Mouse (Mus musculus) brain, embryonic 14.5 days (tissue): ENCODE measurements around the gene Purb. TPM values are rescaled to one million over a fixed set of nuclear protein-coding genes. Genes with fewer than 3 reads are reported as not detected.
"Not testable (repeated sequence)": the region's sequence is repeated elsewhere in the genome, so short reads cannot be mapped to it uniquely, and the experiment has no call there.

Experiments
- DNase-seq: peaks from one replicate; pipeline ENCODE4 v3.0.0-alpha.2; 2011; ENCODE audit warnings: low read depth
- CTCF ChIP-seq: fragments of 200-500 bp; IDR thresholded peaks from 2 replicates; pipeline ENCODE4 v1.5.1; 2012; ENCODE audit warnings: inconsistent platforms, mild to moderate bottlenecking, moderate library complexity, borderline replicate concordance; ENCODE audit not compliant: insufficient read depth, insufficient read length; ENCODE audit errors: extremely low read depth
- POLR2A ChIP-seq: fragments of 200-500 bp; IDR thresholded peaks from 2 replicates; pipeline ENCODE4 v1.6.1; 2012; ENCODE audit warnings: mild to moderate bottlenecking, inconsistent platforms, borderline replicate concordance; ENCODE audit not compliant: poor library complexity, insufficient read depth, insufficient read length, severe bottlenecking; ENCODE audit errors: extremely low read depth
- polyA plus RNA-seq: library from polyadenylated mRNA; depleted of rRNA; stranded (reverse); fragments of >200 nt; gene quantifications from 2 replicates; pipeline ENCODE4 v1.2.3, GENCODE M21; 2012

The Purb gene
- polyA plus RNA-seq, 1 experiment = 12.8 TPM

- TF ChIP-seq POLR2A (no peak), CTCF (no peak)
- DNase-seq = peak; percentile 57
Observed at GRCm38 (mm10) chr11:6471054-6471453, 4.7 kb downstream of the Purb start.

DNA sequence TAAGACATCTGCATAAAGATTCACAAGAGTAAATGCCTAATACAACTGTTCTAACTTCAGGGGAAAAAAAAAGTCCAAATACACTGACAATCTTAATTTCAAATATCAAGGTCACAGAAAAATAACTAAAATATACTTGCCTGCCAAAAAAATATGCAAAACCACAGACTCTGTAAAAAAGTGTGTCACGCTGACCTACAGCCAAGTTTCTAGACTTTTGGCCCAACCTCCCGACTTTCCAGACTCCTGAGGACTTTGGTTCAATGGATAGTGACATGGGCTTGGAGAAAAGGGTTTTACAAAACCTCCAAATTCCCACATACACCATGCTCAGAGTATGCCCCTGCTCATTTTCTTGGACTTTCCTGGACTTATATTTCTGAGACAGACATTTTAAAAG is 7.2 kb downstream of the Purb start:
- no peak for DNase-seq
- TF ChIP-seq CTCF (no peak), POLR2A (no peak)

DNA sequence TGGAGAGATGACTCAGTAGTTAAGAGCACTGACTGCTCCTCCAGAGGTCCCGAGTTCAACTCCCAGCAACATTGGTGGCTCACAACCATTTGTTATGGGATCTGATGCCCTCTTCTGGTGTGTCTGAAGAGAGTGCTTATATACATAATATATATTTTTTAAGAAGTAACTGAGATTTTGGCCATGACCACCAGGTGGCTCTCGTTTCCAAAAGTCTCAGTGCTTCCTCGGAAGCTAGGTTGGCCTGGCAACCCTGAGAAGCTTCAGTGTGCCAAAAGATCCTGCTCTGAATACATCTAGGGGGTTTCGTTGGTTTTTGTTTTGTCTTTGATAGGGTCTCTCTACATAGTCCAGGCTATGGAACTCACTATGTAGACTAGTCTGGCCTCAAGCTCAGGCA is 10.6 kb downstream of the Purb start:
- peak; percentile 65 for TF ChIP-seq CTCF
- TF ChIP-seq POLR2A = no peak
- peak; percentile 89 for DNase-seq

DNA sequence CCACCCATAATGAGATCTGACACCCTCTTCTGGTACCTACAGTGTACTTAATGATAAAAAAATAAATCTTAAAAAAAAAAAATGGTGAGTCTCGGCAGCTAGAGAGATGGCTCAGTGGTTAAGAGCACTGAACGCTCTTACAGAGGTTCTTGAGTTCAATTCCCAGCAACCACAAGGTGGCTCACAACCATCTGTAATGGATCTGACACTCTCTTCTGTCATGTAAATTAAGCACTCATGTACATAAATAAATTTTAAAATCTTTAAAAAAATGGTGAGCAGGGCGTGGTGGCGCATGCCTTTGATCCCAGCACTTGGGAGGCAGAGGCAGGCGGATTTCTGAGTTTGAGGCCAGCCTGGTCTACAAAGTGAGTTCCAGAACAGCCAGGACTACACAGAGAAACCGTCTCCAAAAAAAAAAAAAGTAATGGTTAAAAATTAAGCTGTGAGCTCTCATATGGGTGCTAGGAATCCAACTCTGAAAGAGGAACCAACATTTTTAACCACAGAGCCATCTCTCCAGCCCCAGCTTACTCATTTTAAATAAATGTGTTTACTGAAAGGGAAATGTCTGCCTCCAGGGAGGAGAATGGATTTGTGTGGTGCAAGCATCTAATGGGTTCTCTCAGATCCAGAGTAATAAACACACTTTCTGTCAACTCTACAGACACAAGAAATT is 12.4 kb downstream of the Purb start:
- TF ChIP-seq CTCF (no peak), POLR2A (no peak)
- DNase-seq = no peak

GRCm38 (mm10) chr11:6456083-6456482 is 19.6 kb downstream of the Purb start:
- no peak for TF ChIP-seq POLR2A
- TF ChIP-seq CTCF = no peak
- no peak for DNase-seq

DNA sequence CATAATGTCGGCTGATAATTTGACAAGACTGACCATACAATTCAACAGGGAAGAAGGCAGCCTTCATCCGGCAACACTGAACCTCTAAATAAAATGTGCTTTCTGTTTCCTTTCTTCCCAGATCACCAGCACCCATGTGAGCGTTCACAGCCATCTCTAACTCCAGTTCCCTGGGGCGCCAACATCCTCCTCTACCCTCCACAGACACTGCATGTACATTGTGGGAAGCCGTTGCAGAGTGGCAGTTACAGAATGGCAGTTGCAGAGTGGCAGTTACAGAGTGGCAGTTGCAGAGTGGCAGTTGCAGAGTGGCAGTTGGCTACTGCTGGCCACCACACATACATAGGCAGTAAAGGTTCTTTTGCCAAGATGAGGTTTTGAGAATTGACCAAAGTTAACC is 27.6 kb downstream of the Purb start:
- DNase-seq = not testable (repeated sequence)

DNA sequence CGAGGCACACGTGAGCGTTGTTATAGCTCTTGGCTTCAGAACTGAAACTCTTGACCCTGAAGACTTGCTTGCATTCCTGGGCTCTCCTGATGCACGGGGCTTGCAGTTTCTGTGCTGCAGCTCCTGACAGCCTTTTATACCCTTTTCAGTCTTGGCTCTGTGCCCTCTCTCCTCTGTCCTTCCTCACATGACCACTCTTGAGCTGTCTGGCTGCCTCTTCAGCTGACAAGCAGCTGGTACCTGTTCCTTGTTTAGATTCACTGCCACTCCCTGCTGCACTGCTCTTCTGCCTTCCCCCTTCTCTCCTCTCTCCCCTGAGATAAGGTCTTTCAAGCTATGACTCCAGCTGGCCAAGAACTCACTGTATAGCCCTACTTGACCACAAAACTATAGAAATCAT is 28.2 kb downstream of the Purb start:
- TF ChIP-seq POLR2A (no peak), CTCF (no peak)
- DNase-seq = no peak

DNA sequence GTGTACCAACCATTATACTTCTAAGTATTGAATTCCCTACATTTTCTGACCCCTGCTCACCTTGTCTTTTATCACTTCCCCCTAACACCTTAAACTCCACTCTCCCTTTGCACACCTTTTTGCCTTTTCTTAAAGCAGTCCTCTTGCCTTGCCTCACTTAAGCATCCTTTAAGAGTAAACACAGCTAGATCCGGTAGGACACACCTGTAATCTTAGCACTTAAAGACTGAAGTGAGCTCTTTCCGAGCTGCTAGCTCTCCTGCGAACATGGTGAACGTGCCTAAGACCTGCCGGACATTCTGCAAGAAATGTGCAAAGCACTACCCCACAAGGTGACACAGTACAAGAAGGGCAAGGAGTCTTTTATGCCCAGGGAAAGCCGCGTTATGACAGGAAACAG is 29.8 kb downstream of the Purb start:
- TF ChIP-seq POLR2A (no peak), CTCF (no peak)
- DNase-seq = no peak

GRCm38 (mm10) chr11:6445441-6445840 is 30.3 kb downstream of the Purb start:
- DNase-seq = no peak
- TF ChIP-seq CTCF (no peak), POLR2A (no peak)

GRCm38 (mm10) chr11:6444077-6444853 is 31.5 kb downstream of the Purb start, which contains the start of gene H2afv:
H2afv (minus strand) TSS chr11:6444443.
- peak; percentile 100 for DNase-seq

DNA sequence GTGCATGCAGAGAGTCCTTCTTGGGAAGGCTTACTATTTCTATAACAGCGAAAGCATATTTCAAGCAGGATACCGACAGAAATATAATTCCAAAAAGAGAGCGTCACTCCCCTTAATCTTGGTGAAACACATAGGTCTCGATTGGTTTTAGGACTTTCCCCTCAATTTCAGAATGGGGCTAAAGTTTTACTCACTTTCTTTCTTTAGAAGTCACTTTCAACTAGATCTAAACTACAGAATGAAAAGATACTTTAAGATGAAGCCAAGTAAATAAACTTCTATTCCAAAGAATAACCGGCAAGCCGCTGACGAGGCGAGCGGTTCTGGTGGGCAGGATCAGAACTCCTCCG is 32.0 kb downstream of the Purb start:
- TF ChIP-seq POLR2A = no peak
- no peak for TF ChIP-seq CTCF
- DNase-seq = no peak

More at GRCm38 (mm10) chr11:6444077-6444853, 31.5 kb downstream of the Purb start, which contains the start of gene H2afv:
- TF ChIP-seq POLR2A (peak; percentile 89), CTCF (peak; percentile 21; the same call in 1 of the 2 replicates)

DNA sequence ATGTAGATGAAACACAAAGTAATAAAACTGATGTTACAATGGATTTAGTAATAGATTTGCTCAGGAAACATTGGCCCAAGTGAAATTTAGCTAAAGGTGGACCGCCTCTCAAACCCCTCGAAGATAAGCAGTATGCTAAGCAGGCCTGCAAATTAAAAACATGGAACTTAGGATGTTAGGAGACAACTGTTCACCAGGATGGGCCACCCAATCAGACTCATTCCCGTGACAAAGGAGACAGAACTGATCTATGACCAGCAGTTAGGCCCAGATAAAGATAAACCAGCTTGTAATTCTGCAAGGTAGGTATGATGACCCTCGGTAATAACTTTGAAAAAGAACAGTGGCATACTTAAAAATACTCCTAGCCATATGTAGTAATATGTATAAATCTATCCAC is 32.6 kb downstream of the Purb start:
- peak; percentile 10 for DNase-seq
- TF ChIP-seq POLR2A (no peak), CTCF (no peak)
